Mouse (Mus musculus) natural killer cell, adult 2 months (primary cell): ENCODE measurements around the gene Acmsd.

ENCODE experiments used
- DNase-seq, 2 experiments: peaks; one replicate each; pipeline ENCODE4 v3.0.0; 2022; ENCODE audit warnings: low spot score in 2 of 2

Gene Acmsd

GRCm38 (mm10) chr1:127775206-127775720, 46.0 kb downstream of the Acmsd start:
- no peak for DNase-seq

- DNase-seq, result no peak
These were observed 47.0 kb downstream of the Acmsd start for GRCm38 (mm10) chr1:127776246-127776645.

GRCm38 (mm10) chr1:127778611-127779010, 49.4 kb downstream of the Acmsd start:
- DNase-seq, result no peak

- DNase-seq, result no peak
These were observed 50.9 kb downstream of the Acmsd start for GRCm38 (mm10) chr1:127780142-127780541.

- DNase-seq, result no peak
These were observed 51.6 kb downstream of the Acmsd start for GRCm38 (mm10) chr1:127780849-127781248.

- no peak for DNase-seq
These were observed 54.6 kb downstream of the Acmsd start for GRCm38 (mm10) chr1:127783862-127784261.

- no peak for DNase-seq
These were observed 56.7 kb downstream of the Acmsd start for GRCm38 (mm10) chr1:127785882-127786281.

- DNase-seq, result no peak
These were observed 59.7 kb downstream of the Acmsd start for GRCm38 (mm10) chr1:127788943-127789342.

- no peak for DNase-seq
These were observed 64.2 kb downstream of the Acmsd start for GRCm38 (mm10) chr1:127793459-127793858.

GRCm38 (mm10) chr1:127795087-127795769, 66.0 kb downstream of the Acmsd start:
- DNase-seq, result no peak

- DNase-seq, result peak in 1 of 2 experiments; percentile 9
These were observed 67.1 kb downstream of the Acmsd start for GRCm38 (mm10) chr1:127796341-127796740.

- no peak for DNase-seq
These were observed 67.5 kb downstream of the Acmsd start for GRCm38 (mm10) chr1:127796752-127797151.

GRCm38 (mm10) chr1:127802916-127803315, 73.7 kb downstream of the Acmsd start:
- DNase-seq, result no peak

GRCm38 (mm10) chr1:127808671-127809070, 79.5 kb downstream of the Acmsd start:
- no peak for DNase-seq

GRCm38 (mm10) chr1:127812929-127813328, 83.7 kb downstream of the Acmsd start:
- no peak for DNase-seq

GRCm38 (mm10) chr1:127816381-127816780, 87.2 kb downstream of the Acmsd start:
- DNase-seq, result no peak
